Mouse (Mus musculus) MEL-GATA-1-ER (cell line): ENCODE data around the gene Plppr2.
A peak's percentile ranks its signal among the peaks of the same experiment; 100 is the strongest.

ENCODE experiments used
- DNase-seq: peaks from one replicate; pipeline ENCODE4 v3.0.0-alpha.2; 2012; ENCODE audit warnings: low read depth; ENCODE audit errors: extremely low read depth

Gene Plppr2

DNA sequence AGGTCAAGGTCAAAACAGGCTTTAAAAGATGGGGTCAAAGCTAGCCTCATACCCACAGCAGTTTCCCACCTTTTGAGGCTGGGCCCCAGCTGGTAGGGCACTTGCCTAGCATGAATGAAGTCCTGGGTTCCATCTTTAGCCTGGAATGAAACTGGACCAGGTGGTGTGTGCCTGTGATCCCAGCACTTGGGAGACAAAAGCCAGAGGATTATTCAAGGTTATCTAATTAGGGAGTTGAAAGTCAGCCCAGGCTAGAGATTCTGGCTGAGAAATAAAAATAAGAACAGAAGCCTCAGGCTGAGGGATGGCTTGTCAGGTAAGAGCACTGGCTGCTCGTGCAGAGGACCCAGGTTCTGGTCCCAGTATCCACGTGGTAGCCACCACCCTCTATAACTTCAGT, 4.8 kb upstream of the Plppr2 start:
- no peak for DNase-seq

DNA sequence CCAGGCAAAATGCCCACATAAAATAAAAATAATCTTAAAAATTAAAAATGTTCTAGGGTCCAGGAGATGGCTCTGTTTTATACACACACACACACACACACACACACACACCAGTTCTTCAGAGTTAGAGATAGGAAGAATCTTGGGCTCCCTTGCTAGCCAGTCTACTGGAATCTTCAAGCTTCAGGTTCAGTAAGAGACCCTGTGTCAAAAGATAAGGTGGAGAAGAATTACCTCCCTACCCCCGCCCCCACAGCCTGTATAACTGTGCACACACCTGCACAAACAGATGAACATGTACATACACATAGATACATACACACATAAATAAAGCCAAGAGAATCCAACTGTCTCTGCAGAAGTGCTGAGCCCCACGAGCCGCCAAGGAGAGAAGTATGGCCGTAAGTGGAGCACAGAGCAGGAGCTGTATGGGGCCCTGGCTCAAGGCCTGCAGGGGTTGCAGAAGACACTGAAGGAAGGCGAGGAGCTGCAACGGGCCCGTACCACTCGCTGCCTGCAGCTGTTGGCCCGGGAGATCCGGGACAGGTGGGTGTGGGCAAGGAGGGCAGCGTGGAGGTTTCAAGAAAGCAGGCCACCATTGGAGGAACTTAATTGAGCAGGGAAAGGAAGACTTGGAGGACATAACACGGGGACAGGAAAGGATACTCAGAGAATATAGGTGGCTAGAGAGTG, 4.2 kb upstream of the Plppr2 start:
- DNase-seq, result no peak

DNA sequence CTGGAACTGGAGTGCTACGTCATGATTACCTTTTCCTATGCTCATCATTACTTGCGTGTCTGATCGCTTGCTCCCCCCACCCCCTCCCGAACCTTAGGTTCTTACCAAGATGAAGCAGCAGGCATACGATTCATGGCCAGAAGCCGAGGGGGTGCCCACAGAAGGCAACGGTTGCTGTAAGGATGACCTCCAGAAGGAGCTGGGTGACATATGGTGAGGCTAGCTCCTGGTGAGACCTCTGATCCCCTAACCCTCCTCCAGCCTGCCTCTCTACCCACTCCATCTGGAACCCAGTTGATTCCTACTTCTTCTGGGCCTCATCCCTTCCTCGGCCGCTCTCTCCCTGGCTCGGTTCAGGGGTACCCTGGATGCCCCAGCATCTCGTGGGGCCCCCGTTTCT, 2.8 kb upstream of the Plppr2 start:
- no peak for DNase-seq

DNA sequence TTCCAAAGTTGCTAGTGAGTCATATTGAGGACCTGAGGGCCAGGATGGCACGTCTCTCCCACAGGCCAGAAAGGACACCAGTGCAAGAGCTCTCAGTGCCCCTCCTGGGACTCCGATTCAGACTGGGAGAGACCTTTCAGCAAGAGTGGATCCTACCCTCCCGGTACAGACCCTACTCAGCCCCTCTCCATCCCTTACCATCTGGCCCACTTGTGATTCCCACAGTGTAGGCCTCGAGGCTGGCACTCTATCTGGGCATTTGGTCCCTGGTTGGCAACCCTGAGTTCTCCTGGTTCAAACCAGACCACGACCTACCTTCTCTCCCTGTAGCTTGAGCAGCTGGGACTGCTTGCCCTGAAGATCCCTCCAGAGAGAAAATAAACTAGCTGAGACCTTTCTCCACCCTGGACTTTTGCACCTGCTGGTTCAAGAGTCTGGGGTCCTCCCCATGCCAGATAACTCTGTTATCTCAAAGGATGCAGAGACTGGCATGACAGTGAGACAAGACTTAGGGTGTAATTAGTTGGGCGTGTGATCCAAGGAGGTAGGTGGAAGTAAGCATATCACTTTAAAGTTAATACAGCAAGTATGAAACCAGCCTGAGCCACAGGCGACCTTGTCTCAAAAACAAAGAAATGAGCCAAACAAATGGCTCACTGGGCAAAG, 1.2 kb upstream of the Plppr2 start:
- no peak for DNase-seq

DNA sequence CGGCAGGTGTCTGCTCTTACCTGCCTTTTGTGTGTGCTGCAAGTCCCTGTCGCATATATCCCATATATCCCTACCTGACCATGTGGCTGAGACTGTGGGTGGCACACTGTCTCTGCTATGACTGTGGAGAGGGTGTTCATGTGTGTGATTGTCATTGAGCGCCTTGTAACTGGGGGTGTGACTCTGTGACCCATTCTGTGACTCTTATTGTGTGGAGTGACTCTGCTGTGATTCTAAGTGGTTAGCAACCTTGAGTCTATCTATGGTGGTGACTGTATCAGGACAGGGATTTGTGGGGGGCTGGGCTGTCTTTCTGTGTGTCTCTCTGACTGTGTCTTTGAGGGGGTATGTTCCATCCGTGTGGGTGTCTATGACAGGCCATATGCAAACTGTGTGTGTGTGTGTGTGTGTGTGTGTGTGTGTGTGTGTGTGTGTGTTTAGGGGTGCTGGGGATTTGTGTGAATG, 910 bp downstream of the Plppr2 start:
- no peak for DNase-seq

DNA sequence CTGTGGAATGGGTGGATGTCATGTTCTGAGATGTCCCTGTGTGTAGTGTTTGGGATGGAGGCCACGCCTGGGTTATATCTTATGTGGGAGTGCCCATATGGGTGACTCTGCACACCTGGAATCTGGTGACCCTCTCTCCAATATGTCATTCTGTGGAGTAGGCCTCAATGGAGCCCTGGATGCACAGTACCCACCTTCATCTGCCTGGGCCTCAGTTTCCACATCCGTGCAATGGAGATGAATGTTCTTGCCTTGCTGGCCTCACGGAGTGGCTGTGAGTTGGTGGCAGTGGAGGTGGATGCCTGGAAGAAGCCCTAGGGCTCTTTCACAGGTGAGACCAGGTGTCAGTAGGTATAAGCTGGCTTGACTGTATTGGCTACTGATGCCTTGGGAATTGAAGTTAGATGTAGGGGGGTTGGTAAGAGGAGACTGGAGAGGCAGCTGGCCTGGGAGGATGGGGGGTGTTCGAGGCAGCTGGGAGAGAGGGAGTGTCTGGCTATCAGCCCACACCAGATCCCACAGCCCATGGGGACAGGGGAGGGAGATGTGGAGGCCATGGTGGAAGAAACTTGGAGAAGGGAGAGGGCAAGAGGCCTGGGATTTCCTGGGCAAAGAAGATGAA, 1.5 kb downstream of the Plppr2 start:
- DNase-seq, result no peak

DNA sequence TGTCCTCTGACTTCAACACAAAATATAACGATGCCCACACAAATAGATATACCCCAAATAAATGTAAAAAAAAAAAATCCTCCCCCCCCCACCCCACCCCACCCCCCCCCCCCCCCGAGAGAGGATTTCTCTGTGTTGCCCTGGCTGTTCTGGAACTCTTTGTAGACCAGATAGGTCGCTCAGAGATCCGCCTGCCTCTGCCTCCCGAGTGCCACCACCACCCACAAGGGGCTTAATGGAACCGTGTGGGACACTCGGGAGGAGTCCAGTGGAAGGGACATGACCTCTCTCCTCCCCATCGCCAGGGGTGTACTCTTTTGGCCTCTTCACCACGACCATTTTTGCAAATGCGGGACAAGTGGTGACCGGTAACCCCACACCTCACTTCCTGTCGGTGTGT, 6.2 kb downstream of the Plppr2 start:
- DNase-seq, result no peak

DNA sequence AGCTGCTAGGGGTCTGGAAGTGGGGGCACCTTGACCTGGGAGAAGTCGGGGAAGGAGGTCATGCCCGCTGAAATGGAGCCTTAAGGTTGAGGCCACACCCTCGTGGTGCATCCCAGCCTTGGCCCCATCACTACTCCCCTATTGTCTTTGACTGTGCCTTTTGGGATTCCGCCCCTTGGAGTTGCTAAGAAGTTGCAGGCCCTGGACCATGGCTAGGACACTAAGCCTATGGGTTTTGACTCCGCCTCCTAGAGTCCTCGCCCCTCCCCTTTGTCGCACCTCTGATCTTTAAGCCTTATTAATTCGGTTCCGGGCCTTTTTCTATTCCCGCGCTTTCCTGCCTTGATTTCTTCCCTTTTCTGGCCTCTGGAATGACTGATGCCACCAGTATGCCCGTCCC, 6.8 kb downstream of the Plppr2 start:
- DNase-seq, result no peak

DNA sequence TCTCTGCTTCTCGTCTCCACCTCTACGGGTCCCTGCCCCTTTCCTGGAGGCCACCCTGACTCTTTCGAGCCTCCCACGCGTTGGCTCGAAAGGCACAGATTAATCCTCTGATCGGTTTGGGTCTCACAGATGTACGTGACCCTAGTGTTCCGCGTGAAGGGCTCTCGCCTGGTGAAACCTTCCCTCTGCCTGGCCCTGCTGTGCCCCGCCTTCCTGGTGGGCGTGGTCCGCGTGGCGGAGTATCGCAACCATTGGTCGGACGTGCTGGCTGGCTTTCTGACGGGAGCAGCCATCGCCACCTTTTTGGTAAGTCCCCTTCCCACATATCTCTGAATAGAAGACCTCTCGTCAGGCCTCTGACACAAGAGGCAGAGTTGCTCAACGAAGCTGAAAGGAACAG, 7.4 kb downstream of the Plppr2 start:
- no peak for DNase-seq

DNA sequence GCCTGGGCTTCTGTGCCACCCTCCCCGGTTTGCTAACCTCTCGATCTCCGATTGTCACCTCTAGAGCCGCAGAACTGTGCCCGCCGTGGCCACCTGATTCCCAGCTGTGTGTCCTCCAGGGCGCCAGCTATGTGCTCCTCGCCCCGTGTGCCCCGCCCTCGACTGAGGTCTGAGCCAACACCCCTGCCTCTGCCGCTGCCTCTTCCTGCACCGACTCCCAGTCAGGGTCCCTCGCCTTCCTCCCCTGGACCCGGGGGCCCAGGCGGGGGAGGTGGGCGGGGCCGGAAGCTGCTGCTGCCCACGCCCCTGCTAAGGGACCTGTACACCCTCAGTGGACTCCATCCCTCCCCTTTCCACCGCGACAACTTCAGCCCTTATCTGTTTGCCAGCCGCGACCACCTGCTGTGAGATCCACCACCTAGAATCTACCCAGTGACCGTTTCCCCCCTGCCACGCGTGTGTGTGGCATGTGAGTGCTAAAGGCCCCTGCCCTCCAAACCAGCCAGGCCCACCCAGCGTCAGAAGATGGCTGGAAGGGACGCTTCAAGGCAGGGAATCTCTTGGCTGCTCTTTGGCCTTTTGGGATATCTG, 10.8 kb downstream of the Plppr2 start:
- peak; percentile 44 for DNase-seq

DNA sequence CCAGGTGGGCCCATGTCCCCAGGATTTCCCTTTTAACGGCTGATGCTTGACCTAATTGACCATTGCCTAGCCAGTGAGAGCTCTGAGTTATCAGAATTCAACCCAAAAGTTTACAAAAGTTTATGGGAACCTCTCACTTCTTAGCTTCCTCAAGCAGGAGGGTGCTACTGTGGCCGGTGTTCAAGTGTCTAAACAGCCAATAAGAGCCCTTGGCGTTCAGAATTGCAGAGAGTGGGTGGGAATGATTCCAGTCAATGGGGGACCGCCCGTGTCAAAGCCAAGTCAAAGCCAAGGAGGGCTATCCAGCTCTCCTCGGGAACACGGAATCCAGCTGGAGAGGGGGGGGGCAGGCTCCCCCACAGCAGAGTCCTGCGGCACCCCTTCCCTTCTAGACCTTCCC, 11.3 kb downstream of the Plppr2 start:
- DNase-seq, result no peak

DNA sequence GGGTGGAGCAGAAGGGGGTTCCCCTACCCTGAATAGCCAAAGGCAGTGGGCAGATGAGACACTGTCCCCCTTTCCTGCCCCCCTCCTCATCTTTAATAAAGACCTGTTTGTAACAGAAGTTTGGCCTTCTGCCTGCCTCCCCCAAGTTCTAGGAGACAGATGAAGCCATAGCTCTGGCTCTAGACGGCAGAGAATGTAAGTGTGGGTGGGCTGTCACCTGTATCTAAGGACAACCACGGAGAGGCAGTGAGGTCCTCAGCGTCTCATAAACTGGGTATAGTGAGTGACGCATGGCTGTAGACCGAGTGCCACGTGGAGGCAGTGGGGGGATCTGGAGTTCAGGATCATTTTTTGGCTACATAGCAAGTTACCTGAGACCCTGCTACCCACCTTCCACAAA, 12.0 kb downstream of the Plppr2 start:
- no peak for DNase-seq

DNA sequence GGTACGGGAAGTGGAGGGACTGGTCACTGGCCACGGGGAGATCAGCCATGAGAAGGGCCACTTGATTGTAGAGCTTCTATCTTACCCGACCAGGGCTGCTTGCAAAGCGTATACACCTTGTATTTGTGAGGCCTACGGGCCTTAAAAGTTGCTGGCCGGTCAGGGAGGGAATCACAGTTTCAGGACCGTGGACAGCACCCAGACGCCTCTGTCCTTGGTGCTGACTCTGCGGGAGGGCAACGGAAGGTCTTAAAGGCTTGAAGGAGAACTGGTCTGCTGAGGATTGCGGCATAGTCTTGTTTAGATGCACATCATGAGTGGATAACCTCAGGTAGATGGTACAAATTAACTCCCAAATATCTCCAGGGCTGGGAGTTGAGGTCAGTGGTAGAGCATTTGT, 13.5 kb downstream of the Plppr2 start:
- no peak for DNase-seq

DNA sequence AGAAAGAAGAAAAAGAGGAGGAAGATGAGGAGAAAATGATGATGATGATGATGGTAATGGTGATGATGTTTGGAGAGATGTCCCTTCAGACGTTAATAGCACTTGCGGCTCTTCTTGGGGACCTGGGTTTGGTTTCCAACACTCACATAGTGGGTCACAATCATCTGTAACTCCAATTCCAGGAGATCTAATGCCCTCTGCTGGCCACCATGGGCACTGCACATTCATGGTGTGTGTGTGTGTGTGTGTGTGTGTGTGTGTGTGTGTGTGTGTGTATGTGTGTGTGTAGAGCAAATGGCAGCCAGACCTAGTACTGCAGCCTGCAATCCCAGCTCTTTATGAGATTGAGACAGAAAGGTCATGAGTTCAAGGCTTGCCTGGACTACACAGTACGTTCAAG, 15.1 kb downstream of the Plppr2 start:
- DNase-seq, result no peak

DNA sequence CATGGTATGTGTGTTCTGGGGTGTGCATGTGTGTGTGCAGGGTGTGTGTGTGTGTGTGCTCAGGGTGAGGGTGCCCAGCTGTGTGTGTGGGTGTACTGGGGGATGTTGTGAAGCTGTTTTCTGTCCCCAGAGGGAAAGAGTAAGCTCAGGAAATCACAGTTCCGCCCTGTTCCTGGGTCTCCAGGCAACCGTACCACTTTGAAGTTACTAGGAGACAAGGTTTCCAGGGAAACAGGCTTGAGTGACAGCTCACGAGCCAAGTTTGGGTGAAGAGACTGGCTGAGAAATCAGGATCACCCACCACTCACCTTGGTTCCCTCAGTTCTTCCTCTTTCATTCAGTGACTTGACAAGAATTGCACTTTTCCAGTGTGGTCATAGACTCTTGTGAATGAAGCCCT, 16.8 kb downstream of the Plppr2 start:
- DNase-seq, result no peak

DNA sequence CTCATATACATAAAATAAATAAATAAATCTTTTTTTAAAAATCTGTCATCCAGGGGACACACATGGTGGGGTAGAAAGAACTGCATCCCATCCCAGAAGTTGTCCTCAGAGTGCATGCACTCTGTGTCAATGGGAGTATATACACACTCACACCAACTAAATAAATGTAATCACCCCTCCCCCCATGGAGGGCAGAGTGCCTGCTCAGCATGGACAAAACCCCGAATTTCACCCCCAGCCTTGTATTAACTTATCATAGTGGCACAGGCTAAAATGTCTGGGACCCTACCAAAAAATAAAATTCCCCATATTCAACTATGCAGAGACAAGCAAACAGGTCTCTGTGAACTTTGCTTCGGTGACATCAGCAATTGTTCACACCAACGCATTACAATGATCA, 17.8 kb downstream of the Plppr2 start:
- no peak for DNase-seq

DNA sequence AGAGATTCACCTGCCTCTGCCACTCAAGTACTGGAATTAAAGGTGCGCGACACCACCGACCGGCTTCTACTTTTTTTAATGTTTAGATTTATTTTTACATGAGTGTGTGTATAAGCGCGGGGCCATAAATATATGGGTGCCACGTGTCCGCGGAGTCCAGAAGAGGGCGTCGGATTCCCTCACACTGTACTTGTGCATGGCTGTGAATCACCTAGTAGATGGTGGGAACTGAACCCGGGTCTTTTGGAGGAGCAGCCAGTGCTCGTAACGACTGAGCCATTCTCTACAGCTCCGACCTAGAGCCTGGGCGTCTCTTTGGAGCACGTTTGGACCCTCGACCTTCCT, 18.4 kb downstream of the Plppr2 start:
- no peak for DNase-seq

DNA sequence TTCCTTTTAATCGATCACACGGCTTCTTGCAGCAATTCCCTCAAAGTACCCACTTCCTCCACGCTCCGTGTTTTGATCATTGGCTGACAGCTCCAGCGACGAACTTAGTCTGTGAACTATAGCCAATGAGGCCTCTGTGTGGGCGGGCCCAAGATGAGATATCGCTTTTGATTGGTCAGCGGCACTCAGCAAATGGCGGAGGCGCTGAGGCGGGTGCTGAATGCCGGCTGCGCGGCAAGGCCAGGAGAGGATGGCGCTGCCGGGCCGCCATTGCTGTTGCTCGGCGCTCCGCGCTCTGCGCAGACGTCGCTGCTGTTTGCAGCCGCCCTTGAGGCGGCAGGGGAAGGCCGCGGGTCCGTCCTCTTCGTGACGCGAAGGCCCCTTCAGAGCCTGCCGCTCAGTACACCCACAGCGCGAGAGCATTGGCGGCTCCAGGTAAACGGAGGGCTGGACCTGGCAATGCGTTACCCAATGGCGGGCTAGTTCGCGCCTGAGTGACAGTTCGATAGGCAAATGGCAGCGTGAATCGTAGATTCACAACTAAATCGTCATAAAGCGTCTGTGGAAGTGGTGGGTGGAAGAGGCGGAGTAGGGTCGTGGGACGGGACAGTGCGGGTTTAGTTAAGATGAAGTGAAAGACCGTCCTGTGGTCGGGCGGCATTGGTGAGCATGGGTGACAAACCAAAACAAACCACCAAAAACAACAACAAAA, 18.9 kb downstream of the Plppr2 start, which contains the start of gene Swsap1:
TSS of gene Swsap1 (plus strand) at position 186 of the 712 bp plus-strand sequence.
- DNase-seq, result peak; percentile 99

DNA sequence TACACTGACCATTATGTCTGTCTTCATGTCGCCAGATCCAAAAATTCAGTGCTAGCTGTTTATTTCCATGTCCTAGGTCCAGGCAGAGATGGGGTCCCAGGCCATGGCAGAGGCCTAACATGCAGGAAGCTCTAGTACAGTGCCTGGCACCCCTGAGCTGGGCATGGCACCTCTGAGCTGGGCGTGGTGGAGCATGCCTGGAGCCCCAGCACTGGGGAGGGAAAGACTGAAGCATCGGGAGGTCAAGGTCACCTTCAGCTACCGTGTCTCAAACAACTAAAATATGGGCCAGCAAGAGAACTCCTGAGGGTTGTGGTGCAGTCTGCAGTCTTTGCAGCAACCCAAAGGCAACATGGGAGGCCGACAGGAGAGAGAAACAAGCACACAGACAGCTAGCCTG, 21.5 kb downstream of the Plppr2 start:
- no peak for DNase-seq

DNA sequence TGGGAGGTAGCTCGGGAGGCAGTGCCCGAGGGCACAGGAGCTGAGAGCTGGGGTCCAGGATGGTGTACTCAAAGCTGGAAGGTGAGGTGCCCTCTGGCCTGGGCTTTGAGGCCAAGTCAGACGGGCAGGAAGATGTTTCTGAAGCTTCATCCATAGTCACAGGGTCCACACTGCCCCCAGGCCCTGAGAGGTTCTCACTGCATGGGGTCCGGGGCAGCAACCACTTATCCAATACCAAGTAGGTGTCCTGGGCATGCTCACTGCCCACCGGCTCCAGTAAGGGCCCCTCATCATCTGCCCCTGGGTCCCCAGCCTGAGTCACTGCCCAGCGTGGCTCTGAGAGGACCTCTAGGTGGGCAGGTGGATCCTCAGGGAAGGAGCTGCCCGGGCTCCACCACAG, 22.4 kb downstream of the Plppr2 start:
- no peak for DNase-seq

DNA sequence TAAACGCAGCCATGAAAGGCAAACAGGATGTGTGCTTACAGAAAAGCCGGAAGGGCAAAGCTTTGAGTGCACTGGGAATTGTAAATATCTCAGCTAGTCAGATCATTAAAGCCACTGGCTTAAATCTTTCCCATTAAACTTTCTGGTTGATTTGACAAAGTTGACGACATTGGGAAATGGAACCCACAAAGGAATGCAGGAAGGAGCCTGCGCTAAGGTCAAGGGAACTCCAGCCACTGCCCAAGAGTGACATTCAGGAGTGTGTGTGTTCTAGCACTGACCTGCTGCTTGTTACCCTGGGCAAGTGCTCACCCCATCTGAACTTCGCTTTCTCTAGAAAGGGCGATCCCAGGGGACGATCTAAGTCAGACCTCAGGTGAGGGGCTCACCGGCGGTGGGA, 23.3 kb downstream of the Plppr2 start:
- no peak for DNase-seq
